Mouse (Mus musculus): ENCODE measurements around the gene Bcar3. TPM values are rescaled to one million over a fixed set of nuclear protein-coding genes. Genes with fewer than 3 reads are reported as not detected.

The Bcar3 gene
- total RNA-seq, 2 experiments from 2014 or later: 8.0 to 9.1 TPM

GRCm38 (mm10) chr3:122512725-122513375, 218.9 kb downstream of the Bcar3 start:
- DNase-seq: no peak

GRCm38 (mm10) chr3:122515568-122516326, 221.8 kb downstream of the Bcar3 start:
- no peak for DNase-seq

GRCm38 (mm10) chr3:122516327-122516695, 222.4 kb downstream of the Bcar3 start:
- DNase-seq: no peak

- DNase-seq: no peak
Observed at GRCm38 (mm10) chr3:122517726-122518125, 223.8 kb downstream of the Bcar3 start.

GRCm38 (mm10) chr3:122518231-122518736, 224.3 kb downstream of the Bcar3 start:
- no peak for DNase-seq

GRCm38 (mm10) chr3:122519082-122519481, 225.1 kb downstream of the Bcar3 start:
- DNase-seq: no peak

GRCm38 (mm10) chr3:122520365-122520764, 226.4 kb downstream of the Bcar3 start:
- no peak for DNase-seq

GRCm38 (mm10) chr3:122520875-122521274, 226.9 kb downstream of the Bcar3 start:
- no peak for DNase-seq

- DNase-seq: no peak
Observed at GRCm38 (mm10) chr3:122521294-122521693, 227.4 kb downstream of the Bcar3 start.

- DNase-seq: no peak
Observed at GRCm38 (mm10) chr3:122528477-122528876, 234.5 kb downstream of the Bcar3 start.

GRCm38 (mm10) chr3:122535938-122536703, 242.2 kb downstream of the Bcar3 start:
- DNase-seq: no peak

- no peak for DNase-seq
Observed at GRCm38 (mm10) chr3:122538851-122539250, 244.9 kb downstream of the Bcar3 start.

GRCm38 (mm10) chr3:122539961-122540690, 246.2 kb downstream of the Bcar3 start:
- no peak for DNase-seq

- DNase-seq: no peak
Observed at GRCm38 (mm10) chr3:122540918-122541317, 247.0 kb downstream of the Bcar3 start.

GRCm38 (mm10) chr3:122545346-122545745, 251.4 kb downstream of the Bcar3 start:
- no peak for DNase-seq

GRCm38 (mm10) chr3:122547469-122547868, 253.5 kb downstream of the Bcar3 start:
- no peak for DNase-seq

- no peak for DNase-seq
Observed at GRCm38 (mm10) chr3:122551174-122551573, 257.2 kb downstream of the Bcar3 start.

- DNase-seq: no peak
Observed at GRCm38 (mm10) chr3:122557766-122558165, 263.8 kb downstream of the Bcar3 start.

GRCm38 (mm10) chr3:122565285-122565684, 271.3 kb downstream of the Bcar3 start:
- DNase-seq: no peak

GRCm38 (mm10) chr3:122566112-122566511, 272.2 kb downstream of the Bcar3 start:
- DNase-seq: no peak

- DNase-seq: no peak
Observed at GRCm38 (mm10) chr3:122566549-122566948, 272.6 kb downstream of the Bcar3 start.
